Mouse (Mus musculus): ENCODE measurements at regions not wholly inside any gene's neighbourhood (a gene's known extent, or its start where the extent isn't known, plus 50 kb on each side); places are given as distances from the start of the nearest gene placed in this dataset.

GRCm38 (mm10) chr10:106113083-106113482 lies 271.9 kb upstream of the Mettl25 start:
- DNase-seq (ENCODE audit: extremely low spot score in 1 of 2, low spot score in 1 of 2): no peak

GRCm38 (mm10) chr10:106114743-106115486 lies 273.7 kb upstream of the Mettl25 start:
- no peak for DNase-seq (ENCODE audit: extremely low spot score in 1 of 2, low spot score in 1 of 2)

- no peak for DNase-seq (ENCODE audit: extremely low spot score in 1 of 2, low spot score in 1 of 2)
Observed at GRCm38 (mm10) chr10:106121826-106122225, 280.6 kb upstream of the Mettl25 start.

GRCm38 (mm10) chr10:106122952-106123351 lies 281.8 kb upstream of the Mettl25 start:
- DNase-seq (ENCODE audit: extremely low spot score in 1 of 2, low spot score in 1 of 2): peak in 1 of 2 experiments; percentile 27

- no peak for DNase-seq (ENCODE audit: extremely low spot score in 1 of 2, low spot score in 1 of 2)
Observed at GRCm38 (mm10) chr10:106172131-106172530, 298.0 kb upstream of the Ppfia2 start.

GRCm38 (mm10) chr10:106174433-106174832 lies 295.7 kb upstream of the Ppfia2 start:
- DNase-seq (ENCODE audit: extremely low spot score in 1 of 2, low spot score in 1 of 2): no peak

- peak; percentile 15 to 16 for DNase-seq (ENCODE audit: extremely low spot score in 1 of 2, low spot score in 1 of 2)
Observed at GRCm38 (mm10) chr10:106179651-106180050, 290.5 kb upstream of the Ppfia2 start.

- no peak for DNase-seq (ENCODE audit: extremely low spot score in 1 of 2, low spot score in 1 of 2)
Observed at GRCm38 (mm10) chr10:106202566-106202965, 267.6 kb upstream of the Ppfia2 start.

GRCm38 (mm10) chr10:106224251-106224650 lies 245.9 kb upstream of the Ppfia2 start:
- DNase-seq (ENCODE audit: extremely low spot score in 1 of 2, low spot score in 1 of 2): no peak

- peak in 1 of 2 experiments; percentile 30 for DNase-seq (ENCODE audit: extremely low spot score in 1 of 2, low spot score in 1 of 2)
Observed at GRCm38 (mm10) chr10:106242180-106242579, 228.0 kb upstream of the Ppfia2 start.

GRCm38 (mm10) chr10:106254106-106254505 lies 216.0 kb upstream of the Ppfia2 start:
- DNase-seq (ENCODE audit: extremely low spot score in 1 of 2, low spot score in 1 of 2): peak in 1 of 2 experiments; percentile 45

GRCm38 (mm10) chr10:106259811-106260210 lies 210.3 kb upstream of the Ppfia2 start:
- peak; percentile 30 to 69 for DNase-seq (ENCODE audit: extremely low spot score in 1 of 2, low spot score in 1 of 2)

GRCm38 (mm10) chr10:106273335-106273734 lies 196.8 kb upstream of the Ppfia2 start:
- DNase-seq (ENCODE audit: extremely low spot score in 1 of 2, low spot score in 1 of 2): no peak

GRCm38 (mm10) chr10:106289951-106290350 lies 180.2 kb upstream of the Ppfia2 start:
- DNase-seq (ENCODE audit: extremely low spot score in 1 of 2, low spot score in 1 of 2): no peak

- DNase-seq (ENCODE audit: extremely low spot score in 1 of 2, low spot score in 1 of 2): no peak
Observed at GRCm38 (mm10) chr10:106290736-106291135, 179.4 kb upstream of the Ppfia2 start.

- no peak for DNase-seq (ENCODE audit: extremely low spot score in 1 of 2, low spot score in 1 of 2)
Observed at GRCm38 (mm10) chr10:106295501-106295900, 174.6 kb upstream of the Ppfia2 start.

- DNase-seq (ENCODE audit: extremely low spot score in 1 of 2, low spot score in 1 of 2): no peak
Observed at GRCm38 (mm10) chr10:106335166-106335565, 135.0 kb upstream of the Ppfia2 start.

- peak in 1 of 2 experiments; percentile 32 for DNase-seq (ENCODE audit: extremely low spot score in 1 of 2, low spot score in 1 of 2)
Observed at GRCm38 (mm10) chr10:106351663-106352062, 118.5 kb upstream of the Ppfia2 start.

- no peak for DNase-seq (ENCODE audit: extremely low spot score in 1 of 2, low spot score in 1 of 2)
Observed at GRCm38 (mm10) chr10:106375653-106376052, 94.5 kb upstream of the Ppfia2 start.

GRCm38 (mm10) chr10:106376161-106376560 lies 94.0 kb upstream of the Ppfia2 start:
- no peak for DNase-seq (ENCODE audit: extremely low spot score in 1 of 2, low spot score in 1 of 2)

GRCm38 (mm10) chr10:106380628-106381027 lies 89.5 kb upstream of the Ppfia2 start:
- DNase-seq (ENCODE audit: extremely low spot score in 1 of 2, low spot score in 1 of 2): peak in 1 of 2 experiments; percentile 38

GRCm38 (mm10) chr10:106408705-106409104 lies 61.4 kb upstream of the Ppfia2 start:
- DNase-seq (ENCODE audit: extremely low spot score in 1 of 2, low spot score in 1 of 2): peak; percentile 19 to 52

Data from frontal cortex, adult 2 months (tissue).